Mouse (Mus musculus): ENCODE results near the gene Stk32b.

DNA sequence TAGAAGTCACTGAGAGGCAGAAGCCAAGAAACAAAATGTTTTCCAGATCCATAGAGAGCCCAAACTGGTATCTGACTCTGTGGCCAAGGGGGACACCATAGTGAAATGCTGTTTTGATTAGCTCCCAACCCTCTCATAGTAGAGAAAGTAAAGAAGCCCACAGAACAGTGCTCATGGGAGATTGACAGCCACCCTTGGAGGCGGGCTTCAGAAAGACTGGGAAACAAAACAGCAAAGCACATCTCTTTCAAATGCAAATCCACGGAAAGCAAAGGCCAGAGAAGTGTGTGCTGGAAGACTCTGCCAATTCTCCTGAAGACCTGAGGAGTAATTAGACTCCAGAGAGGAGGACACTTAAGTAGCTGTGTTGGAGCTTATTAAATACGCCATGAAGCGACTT, 21.2 kb downstream of the Stk32b start:
- TF ChIP-seq CTCF (IDR thresholded peaks at IDR 0.05; ENCODE audit: borderline replicate concordance, extremely low read depth, insufficient read depth, insufficient read length) (no peak), POLR2A (IDR thresholded peaks at IDR 0.05; ENCODE audit: borderline replicate concordance, extremely low read depth, insufficient read depth, insufficient read length, poor library complexity, severe bottlenecking) (no peak)

Data from brain, embryonic 14.5 days (tissue).